Mouse (Mus musculus) fat pad, adult 2 months (tissue): ENCODE data around the gene Hoxd13.

ENCODE experiments used
- DNase-seq: peaks from one replicate; pipeline ENCODE4 v3.0.0-alpha.2; 2011; ENCODE audit warnings: low read depth, low spot score; ENCODE audit errors: extremely low read depth

Hoxd13 gene

GRCm38 (mm10) chr2:74678891-74679595 lies 10.9 kb downstream of the Hoxd13 start, which contains the start of gene Hoxd11:
Hoxd11 (plus strand) TSS chr2:74679557.
- DNase-seq, result no peak

GRCm38 (mm10) chr2:74679596-74679971 lies 11.5 kb downstream of the Hoxd13 start:
- no peak for DNase-seq

- DNase-seq, result no peak
Observed at GRCm38 (mm10) chr2:74679980-74680379, 11.9 kb downstream of the Hoxd13 start.

GRCm38 (mm10) chr2:74680561-74681398 lies 12.7 kb downstream of the Hoxd13 start:
- DNase-seq, result no peak

- DNase-seq, result no peak
Observed at GRCm38 (mm10) chr2:74681594-74682531, 13.8 kb downstream of the Hoxd13 start.

- no peak for DNase-seq
Observed at GRCm38 (mm10) chr2:74682796-74683195, 14.7 kb downstream of the Hoxd13 start.

GRCm38 (mm10) chr2:74683471-74683951 lies 15.4 kb downstream of the Hoxd13 start:
- DNase-seq, result no peak

- no peak for DNase-seq
Observed at GRCm38 (mm10) chr2:74684106-74684505, 16.0 kb downstream of the Hoxd13 start.

GRCm38 (mm10) chr2:74685059-74685603 lies 17.0 kb downstream of the Hoxd13 start:
- no peak for DNase-seq

- no peak for DNase-seq
Observed at GRCm38 (mm10) chr2:74686301-74686987, 18.3 kb downstream of the Hoxd13 start.

- no peak for DNase-seq
Observed at GRCm38 (mm10) chr2:74686988-74687697, 19.0 kb downstream of the Hoxd13 start.

- no peak for DNase-seq
Observed at GRCm38 (mm10) chr2:74687698-74688555, 19.8 kb downstream of the Hoxd13 start.

- DNase-seq, result no peak
Observed at GRCm38 (mm10) chr2:74688795-74689573, 20.9 kb downstream of the Hoxd13 start.

GRCm38 (mm10) chr2:74689574-74690337 lies 21.6 kb downstream of the Hoxd13 start:
- no peak for DNase-seq

GRCm38 (mm10) chr2:74690338-74690716 lies 22.2 kb downstream of the Hoxd13 start:
- no peak for DNase-seq

GRCm38 (mm10) chr2:74691022-74691951 lies 23.2 kb downstream of the Hoxd13 start, which contains the start of gene Hoxd10:
Hoxd10 (plus strand) TSS chr2:74691924.
- DNase-seq, result no peak
